Mouse (Mus musculus) CD4-positive, CD25-positive, alpha-beta regulatory T cell, adult 4 months (primary cell): ENCODE data around the gene Acad11. TPM values are rescaled to one million over a fixed set of nuclear protein-coding genes. Genes with fewer than 3 reads are reported as not detected.

Experiments
- ATAC-seq: one replicate; pipeline ENCODE4 v1.8.0; 2017
- polyA plus RNA-seq, 2 experiments: library from polyadenylated mRNA; unstranded; fragments of 100-300 nt; shearing (Covaris generic); gene quantifications; one replicate each; pipeline ENCODE4 v1.2.1; 2017

The Acad11 gene
- polyA plus RNA-seq, 2 experiments from 2014 or later: 9.5 to 12.7 TPM

GRCm38 (mm10) chr9:104085730-104086429 is 22.7 kb downstream of the Acad11 start:
- no peak for ATAC-seq

DNA sequence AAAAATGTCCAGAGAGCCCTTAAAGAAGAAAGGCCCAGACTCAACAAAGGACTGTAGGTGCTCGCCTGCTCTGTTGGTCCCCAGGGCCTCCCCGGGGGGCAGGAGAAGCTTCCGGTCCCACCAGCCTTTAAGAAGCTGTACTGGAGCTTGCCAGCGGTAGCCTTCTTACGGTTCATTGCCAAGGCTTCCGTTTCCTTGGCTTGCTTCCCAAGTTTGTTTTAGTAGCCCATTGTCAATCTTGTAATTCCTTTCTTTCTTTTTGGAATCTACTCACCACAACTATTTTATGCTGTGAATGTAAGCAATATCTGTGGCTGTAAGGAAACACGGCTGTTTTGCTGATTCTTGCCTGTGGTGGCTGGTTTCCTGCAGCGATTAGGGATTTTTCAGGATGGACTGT is 25.4 kb downstream of the Acad11 start:
- no peak for ATAC-seq

DNA sequence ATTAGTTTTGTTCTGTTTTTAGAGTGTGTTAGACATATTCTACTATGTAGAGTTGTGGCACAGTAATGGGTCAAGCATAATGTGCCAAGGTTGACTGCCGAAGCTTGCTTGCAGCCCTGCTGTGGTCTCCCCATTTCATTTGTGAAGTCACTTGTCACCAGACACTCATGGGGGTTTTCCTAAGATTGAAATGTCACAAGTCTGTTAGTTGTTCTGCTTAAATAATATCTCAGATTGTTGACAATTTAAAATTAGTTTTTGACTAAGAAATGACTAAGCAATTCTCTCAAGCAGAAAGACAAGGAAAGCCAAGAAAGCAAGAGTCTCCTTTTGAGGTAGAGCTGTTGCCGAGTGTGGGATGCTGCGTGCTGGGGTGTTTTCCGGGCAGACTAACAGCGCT is 29.8 kb downstream of the Acad11 start:
- ATAC-seq: no peak

GRCm38 (mm10) chr9:104098256-104098655 is 35.1 kb downstream of the Acad11 start:
- no peak for ATAC-seq

GRCm38 (mm10) chr9:104099060-104099459 is 35.9 kb downstream of the Acad11 start:
- no peak for ATAC-seq

DNA sequence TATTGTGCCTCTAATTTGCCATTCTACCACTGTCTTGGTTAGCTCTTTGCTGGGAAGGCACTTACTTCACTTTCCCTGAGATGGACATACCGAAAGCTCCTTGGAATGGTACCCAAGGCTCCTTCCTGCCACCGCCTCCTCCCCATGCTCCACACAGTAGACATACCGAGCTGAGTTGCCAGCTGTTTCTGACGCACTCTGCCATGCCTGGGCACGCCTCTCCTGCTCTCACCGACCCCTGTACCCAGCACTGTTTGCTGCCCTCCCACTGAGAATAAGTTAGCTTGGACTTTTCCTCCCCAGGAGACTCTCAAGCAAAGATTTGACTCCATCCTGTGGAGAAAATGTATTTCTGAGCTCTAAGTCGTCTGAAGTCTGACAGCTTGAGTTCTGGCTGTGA is 37.6 kb downstream of the Acad11 start:
- no peak for ATAC-seq

- no peak for ATAC-seq
These were observed 38.3 kb downstream of the Acad11 start for GRCm38 (mm10) chr9:104101458-104101857.

DNA sequence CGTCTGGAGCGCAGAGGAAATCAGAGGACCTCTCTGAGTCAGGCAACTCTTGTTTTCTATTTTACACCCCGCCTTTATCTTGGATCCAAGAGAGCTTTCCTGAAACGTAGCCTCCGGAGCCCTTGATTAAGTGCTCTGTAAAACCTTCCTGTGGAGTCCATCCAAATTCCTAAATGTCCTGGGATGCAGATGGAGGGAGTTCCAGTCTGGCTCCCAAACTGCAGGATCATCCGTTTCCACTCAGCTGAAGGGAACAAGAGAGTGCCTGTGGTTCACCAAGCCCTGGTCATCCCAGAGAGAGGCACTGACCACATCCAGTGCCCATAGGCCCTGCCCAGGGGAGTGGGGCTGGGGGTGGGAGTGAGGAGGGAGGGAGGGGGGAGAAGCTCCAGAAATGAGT is 39.1 kb downstream of the Acad11 start:
- ATAC-seq: no peak

DNA sequence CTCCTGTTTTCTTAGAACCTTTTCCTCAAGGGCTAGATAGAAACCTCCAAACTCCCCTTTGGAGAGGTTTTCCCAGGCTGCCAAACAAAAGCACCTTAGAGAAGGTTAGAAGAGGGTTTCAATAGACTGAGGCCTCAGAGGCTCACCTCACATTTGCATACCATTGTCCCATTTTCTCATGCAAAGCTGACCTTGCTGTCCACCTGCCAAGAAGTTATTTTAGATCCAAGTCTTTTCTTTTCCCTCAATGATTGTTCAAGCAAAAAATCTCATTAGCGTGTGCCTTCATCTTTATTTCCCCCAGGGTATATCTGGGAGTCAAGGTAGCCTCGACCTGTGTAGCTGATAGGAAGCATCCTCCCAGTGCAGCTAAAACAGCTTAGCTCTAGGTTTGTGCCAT is 39.7 kb downstream of the Acad11 start:
- no peak for ATAC-seq

- no peak for ATAC-seq
These were observed 41.8 kb downstream of the Acad11 start for GRCm38 (mm10) chr9:104104986-104105385.

- ATAC-seq: no peak
These were observed 43.8 kb downstream of the Acad11 start for GRCm38 (mm10) chr9:104106930-104107329.

DNA sequence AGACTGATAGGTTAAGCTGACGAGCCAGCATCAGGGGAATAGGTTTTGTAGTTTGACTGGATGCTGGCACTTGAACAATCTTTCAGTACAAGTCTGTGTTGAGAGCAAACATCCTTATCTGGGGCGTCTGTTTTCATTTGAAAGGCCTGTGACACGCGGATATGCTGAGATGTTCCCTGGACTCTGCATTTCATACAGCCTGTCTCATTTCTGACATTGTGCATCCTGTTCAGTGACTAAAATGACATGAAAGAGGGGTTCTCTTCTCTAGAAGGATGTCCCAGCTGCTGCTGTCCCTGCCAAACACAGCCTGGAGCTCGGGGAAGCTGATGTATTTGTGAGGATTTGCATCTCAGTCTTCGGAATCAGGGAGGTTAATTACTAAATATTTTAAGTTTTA is 44.3 kb downstream of the Acad11 start:
- no peak for ATAC-seq

GRCm38 (mm10) chr9:104108571-104109143 is 45.5 kb downstream of the Acad11 start:
- ATAC-seq: no peak

DNA sequence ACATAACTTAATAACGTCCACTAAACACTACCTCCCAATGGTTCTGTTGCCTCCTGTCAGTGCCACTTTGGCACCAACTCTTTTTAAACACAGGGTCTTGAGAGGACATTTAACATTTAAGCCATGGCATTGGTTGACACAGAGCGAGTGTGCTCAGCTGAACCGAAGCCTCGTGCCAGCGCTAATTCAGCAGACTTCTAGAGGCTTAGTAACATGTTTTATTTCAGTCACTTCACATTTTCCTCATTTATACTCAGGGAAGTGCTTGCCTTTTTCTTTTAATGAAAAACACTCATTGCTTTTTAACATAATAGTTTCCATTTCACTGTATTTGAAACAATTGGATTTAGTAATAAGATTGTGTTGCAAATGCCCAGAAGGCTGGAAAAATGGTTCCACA is 46.0 kb downstream of the Acad11 start:
- no peak for ATAC-seq

DNA sequence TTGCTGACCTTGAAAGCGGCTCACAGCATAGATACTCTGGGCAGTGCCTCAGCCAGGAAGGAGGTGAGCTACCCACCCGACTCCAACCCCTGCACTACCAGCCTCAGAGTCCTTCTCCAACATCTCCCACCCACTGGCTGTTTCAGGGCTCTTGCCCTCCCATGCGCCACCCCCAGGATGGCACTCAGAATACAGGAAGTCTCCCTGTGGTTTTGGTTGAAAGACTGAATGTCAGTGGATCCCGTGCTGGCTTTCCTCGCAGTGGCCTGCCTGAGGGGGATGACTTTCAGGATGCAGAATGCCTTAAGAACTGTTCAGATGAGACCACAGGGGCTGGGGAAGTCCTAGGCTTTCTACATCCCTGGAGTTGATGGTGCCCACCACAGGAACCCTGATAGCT is 59.9 kb downstream of the Acad11 start:
- ATAC-seq: no peak

GRCm38 (mm10) chr9:104123622-104124021 is 60.4 kb downstream of the Acad11 start:
- ATAC-seq: no peak

- ATAC-seq: no peak
These were observed 63.7 kb downstream of the Acad11 start, which contains the start of gene Ackr4 for GRCm38 (mm10) chr9:104126833-104127232. Gene Ackr4, minus strand, starts transcription at chr9:104126933.

- no peak for ATAC-seq
These were observed 64.9 kb downstream of the Acad11 start for GRCm38 (mm10) chr9:104128110-104128509.

- no peak for ATAC-seq
These were observed 67.1 kb downstream of the Acad11 start for GRCm38 (mm10) chr9:104130141-104130755.

DNA sequence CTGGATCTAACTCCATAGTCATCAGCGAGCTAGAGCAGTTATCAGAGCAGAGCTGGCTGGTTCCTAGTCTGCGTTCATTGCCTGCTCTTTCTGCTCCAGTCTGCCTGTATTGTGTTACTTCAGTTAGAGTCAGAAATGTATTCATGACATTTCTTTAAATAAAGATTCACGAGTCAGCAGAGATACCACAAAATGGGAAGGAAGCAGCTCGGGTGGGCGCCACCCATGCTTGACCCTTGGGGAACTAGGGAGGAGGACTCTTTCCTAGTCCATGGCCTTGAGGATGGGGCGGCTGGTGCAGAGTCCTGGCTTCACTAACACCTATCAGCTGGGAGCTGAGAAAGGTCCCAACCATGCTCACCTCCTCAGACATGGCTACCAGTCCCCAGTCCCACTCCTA is 77.2 kb downstream of the Acad11 start:
- no peak for ATAC-seq

- ATAC-seq: no peak
These were observed 79.6 kb downstream of the Acad11 start for GRCm38 (mm10) chr9:104142805-104143204.

DNA sequence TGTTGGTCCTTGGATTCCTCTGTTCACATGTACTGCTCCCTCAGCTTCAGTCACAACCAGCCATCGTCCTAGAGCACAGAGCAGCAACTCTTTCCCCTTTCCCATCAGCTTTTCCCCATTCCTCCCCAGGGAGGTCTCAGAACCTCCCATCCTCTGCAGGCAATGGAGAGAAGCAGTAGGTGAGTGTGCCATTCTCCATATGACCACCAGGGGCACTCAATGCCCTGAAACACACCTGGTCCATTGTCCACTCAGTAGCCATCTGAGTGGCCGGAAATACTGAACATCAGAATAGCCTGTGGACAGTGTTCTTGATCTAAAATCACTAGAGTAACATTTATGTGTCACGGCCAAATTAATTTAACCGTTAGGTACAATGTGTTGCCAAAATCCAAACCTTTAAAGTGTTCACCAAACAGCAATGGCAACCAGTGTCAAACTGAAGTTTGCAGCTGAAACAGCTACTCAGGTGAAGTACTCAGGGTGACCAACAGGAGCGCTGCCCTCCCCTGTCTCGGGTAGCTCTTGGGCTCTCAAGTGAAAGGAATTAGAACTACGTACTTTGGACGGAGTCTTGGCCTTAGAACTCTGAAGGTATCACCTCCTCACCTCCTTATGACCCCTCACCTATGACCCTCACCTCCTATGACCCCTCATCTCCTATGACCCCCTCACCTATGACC is 81.3 kb downstream of the Acad11 start:
- no peak for ATAC-seq

DNA sequence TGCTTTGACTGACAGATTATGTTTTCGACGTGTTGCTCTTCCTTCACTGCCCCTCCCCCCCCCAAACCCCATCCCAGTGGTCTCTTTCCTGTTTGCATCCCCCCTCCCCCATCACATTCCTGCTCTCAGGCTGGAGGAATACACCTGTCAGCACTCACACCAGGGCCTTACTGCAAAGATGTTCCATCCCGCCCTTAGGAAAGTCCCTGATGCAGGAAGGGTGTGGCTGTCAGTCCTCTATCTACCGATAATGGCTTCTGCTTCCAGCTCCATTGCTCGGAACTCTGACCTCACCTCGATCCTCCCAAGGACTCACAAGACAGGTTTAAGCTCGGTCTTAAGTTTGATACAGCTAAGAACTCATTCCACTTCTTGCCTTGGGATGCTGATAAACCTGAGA is 83.5 kb downstream of the Acad11 start:
- no peak for ATAC-seq

DNA sequence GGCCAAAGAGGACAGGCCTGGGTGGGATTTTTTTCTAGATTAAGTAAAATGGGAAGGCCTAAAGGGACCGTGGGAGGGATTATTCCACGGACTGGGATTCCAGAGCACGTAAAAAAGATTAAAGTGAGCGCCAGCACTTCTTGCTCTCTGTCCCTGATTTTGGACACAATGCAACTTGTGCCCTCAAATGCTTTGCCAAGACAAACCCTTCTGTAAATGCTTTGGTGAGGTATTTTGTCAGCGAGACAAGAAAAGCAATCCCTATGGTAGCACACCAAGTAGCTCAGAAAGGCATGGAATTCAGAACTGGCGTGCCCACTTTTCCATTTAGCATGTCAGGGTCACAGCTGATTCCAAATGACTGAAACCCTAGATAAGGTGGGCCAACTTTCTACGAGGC is 85.8 kb downstream of the Acad11 start:
- ATAC-seq: no peak
